Mouse (Mus musculus): ENCODE results near the gene P2ry2. TPM values are rescaled to one million over a fixed set of nuclear protein-coding genes. Genes with fewer than 3 reads are reported as not detected.

P2ry2 gene
- polyA plus RNA-seq, 1 experiment from 2014 or later, result 2.2 TPM

DNA sequence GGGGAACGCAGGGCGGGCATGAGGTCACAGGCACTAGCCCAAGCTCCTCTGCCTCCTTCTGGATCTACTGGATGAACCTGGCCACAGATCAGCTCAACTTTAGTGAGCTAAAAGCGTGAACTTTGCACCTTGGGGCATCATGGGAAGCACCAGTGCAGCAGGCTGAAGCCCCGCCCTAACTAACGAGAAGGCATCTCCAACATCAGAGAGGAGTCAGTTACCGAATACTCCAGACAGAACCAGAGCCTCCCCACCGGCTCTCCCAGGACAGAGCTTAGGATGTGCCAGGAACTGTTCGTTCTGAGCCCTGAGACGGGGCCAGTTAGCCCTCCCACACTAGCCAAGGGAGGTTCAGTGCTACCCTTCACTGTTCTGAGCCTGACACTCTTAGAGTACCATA is 44.8 kb downstream of the P2ry2 start:
- Histone ChIP-seq H3K36me3 (ENCODE audit: control insufficient read depth, insufficient read depth, low read length) (no peaks in the 10 kb centered on the region), H3K4me3 (ENCODE audit: low read depth, low read length) (no peak overlapping the region), H3K4me2 (no peak overlapping the region), H3K27me3 (replicated peaks; ENCODE audit: control insufficient read depth, insufficient read depth, low read length) (peaks cover 5% of the 10 kb centered on the region), H3K9me3 (ENCODE audit: control insufficient read depth, low read length) (no peaks in the 10 kb centered on the region), H3K9ac (ENCODE audit: low read depth, low read length) (no peak overlapping the region), H3K27ac (ENCODE audit: low read depth, low read length) (no peak overlapping the region), H3K4me1 (replicated peaks; ENCODE audit: control insufficient read depth, insufficient read depth, low read length) (no peaks in the 10 kb centered on the region)
- 74% methylated on average over 9 of the region's 9 CpGs for WGBS
- no peak for ATAC-seq (replicated peaks; ENCODE audit: low FRiP score)
- DNase-seq (ENCODE audit: low spot score), result no peak

DNA sequence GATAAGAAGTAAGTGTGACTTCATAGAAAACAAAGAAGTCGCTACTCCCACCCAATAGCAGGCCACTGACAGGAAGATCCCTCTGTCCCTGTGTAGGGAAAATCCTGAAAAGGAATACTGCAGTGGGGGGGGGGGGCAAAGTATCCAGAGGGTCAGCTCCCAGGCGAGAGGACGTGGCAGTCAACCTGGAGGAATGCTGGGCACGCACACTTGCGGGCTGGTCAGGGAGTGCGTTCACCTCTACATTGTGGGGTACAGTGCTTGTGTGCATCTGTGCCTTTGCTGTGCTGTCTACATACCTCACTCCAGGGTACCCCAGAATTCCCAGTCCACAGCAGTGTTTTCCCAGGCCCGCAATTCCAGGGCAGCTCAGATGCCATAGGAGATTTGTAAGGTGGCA is 46.7 kb downstream of the P2ry2 start:
- Histone ChIP-seq H3K4me1 (replicated peaks; ENCODE audit: control insufficient read depth, insufficient read depth, low read length) (no peaks in the 10 kb centered on the region), H3K9me3 (ENCODE audit: control insufficient read depth, low read length) (no peaks in the 10 kb centered on the region), H3K27ac (ENCODE audit: low read depth, low read length) (no peak overlapping the region), H3K36me3 (ENCODE audit: control insufficient read depth, insufficient read depth, low read length) (no peaks in the 10 kb centered on the region), H3K9ac (ENCODE audit: low read depth, low read length) (no peak overlapping the region), H3K4me3 (ENCODE audit: low read depth, low read length) (no peak overlapping the region), H3K4me2 (no peak overlapping the region), H3K27me3 (replicated peaks; ENCODE audit: control insufficient read depth, insufficient read depth, low read length) (no peaks in the 10 kb centered on the region; the same call in 1 of the 2 replicates)
- ATAC-seq (replicated peaks; ENCODE audit: low FRiP score), result no peak
- WGBS, result 81% methylated on average over 7 of the region's 7 CpGs
- no peak for DNase-seq (ENCODE audit: low spot score)

DNA sequence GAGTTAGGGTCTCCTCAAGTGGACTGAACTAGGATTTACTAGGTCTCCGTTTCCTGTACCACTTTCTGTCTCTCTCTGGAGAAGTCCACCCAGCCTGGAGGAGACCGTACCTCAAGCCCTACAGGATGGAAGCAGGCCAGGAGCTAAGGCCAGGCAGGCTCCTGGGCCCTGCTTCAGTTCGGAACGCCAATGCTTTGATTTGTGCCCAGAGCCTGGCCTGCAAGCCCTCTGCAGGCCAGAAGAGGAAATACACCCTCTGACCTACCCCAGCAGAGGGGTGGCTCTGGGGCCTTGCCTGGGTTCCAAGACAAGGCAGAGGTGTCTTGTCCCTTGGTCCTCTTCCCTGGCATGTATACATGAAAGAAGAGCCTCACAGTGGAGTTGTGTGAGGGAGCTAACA is 47.6 kb downstream of the P2ry2 start:
- Histone ChIP-seq H3K27me3 (replicated peaks; ENCODE audit: control insufficient read depth, insufficient read depth, low read length) (no peaks in the 10 kb centered on the region; the same call in 1 of the 2 replicates), H3K27ac (ENCODE audit: low read depth, low read length) (no peak overlapping the region), H3K9me3 (ENCODE audit: control insufficient read depth, low read length) (no peaks in the 10 kb centered on the region), H3K9ac (ENCODE audit: low read depth, low read length) (no peak overlapping the region), H3K4me2 (no peak overlapping the region), H3K4me1 (replicated peaks; ENCODE audit: control insufficient read depth, insufficient read depth, low read length) (no peaks in the 10 kb centered on the region), H3K36me3 (ENCODE audit: control insufficient read depth, insufficient read depth, low read length) (no peaks in the 10 kb centered on the region), H3K4me3 (ENCODE audit: low read depth, low read length) (no peak overlapping the region)
- 27% methylated on average over 4 of the region's 4 CpGs for WGBS
- DNase-seq (ENCODE audit: low spot score) (no peak), ATAC-seq (replicated peaks; ENCODE audit: low FRiP score) (no peak; the same call in 1 of the 2 replicates)

DNA sequence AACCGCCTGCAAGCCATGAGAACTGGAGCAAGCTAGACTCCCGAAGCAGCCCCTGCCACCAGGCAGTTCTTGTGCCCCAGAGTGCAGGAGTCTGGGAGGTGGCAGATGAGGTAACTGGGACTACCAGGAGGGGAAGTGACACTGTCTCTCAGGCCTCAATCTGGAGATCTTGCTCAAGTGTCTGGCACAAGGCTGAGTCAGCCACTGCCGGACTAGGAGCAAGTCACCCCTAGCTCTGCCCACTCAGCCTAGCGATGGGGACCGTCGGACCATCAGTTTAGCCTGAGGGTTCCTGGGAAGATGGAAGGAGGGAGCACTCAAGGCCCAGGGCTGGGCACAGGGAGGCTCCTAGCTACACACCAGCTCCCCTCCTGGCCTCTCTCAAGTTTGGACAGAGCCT is 48.4 kb downstream of the P2ry2 start:
- Histone ChIP-seq H3K27ac (ENCODE audit: low read depth, low read length) (no peak overlapping the region), H3K9me3 (ENCODE audit: control insufficient read depth, low read length) (no peaks in the 10 kb centered on the region), H3K27me3 (replicated peaks; ENCODE audit: control insufficient read depth, insufficient read depth, low read length) (no peaks in the 10 kb centered on the region; the same call in 1 of the 2 replicates), H3K4me3 (ENCODE audit: low read depth, low read length) (no peak overlapping the region), H3K4me2 (no peak overlapping the region), H3K36me3 (ENCODE audit: control insufficient read depth, insufficient read depth, low read length) (no peaks in the 10 kb centered on the region), H3K9ac (ENCODE audit: low read depth, low read length) (no peak overlapping the region), H3K4me1 (replicated peaks; ENCODE audit: control insufficient read depth, insufficient read depth, low read length) (no peaks in the 10 kb centered on the region)
- WGBS, result 65% methylated on average over 6 of the region's 6 CpGs
- DNase-seq (ENCODE audit: low spot score) (no peak), ATAC-seq (replicated peaks; ENCODE audit: low FRiP score) (no peak)

DNA sequence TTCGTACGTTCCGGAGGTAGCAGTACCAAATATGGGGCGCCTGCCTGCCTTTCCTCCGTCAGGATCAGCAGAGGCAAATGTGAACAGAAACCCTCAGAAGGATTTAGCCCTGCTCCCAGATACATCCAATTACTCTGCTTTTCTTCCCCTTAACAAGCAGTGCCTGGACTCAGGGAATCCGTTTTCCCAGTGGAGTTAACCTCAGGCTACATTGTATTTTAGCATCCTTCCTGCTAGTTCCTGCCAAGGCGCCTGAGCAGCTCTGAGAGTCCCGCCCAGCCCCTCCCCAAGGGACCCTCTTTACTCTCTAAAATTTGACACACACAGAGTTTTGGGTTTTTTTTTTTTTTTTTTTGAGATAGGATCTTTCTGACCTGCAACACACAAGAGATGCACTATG is 49.3 kb downstream of the P2ry2 start:
- H3K36me3 ChIP-seq (ENCODE audit: control insufficient read depth, insufficient read depth, low read length), result no peaks in the 10 kb centered on the region
- no peak overlapping the region for H3K4me2 ChIP-seq
- no peak overlapping the region for H3K9ac ChIP-seq (ENCODE audit: low read depth, low read length)
- H3K27me3 ChIP-seq (replicated peaks; ENCODE audit: control insufficient read depth, insufficient read depth, low read length), result no peaks in the 10 kb centered on the region
- H3K4me3 ChIP-seq (ENCODE audit: low read depth, low read length), result no peak overlapping the region
- H3K4me1 ChIP-seq (replicated peaks; ENCODE audit: control insufficient read depth, insufficient read depth, low read length), result no peaks in the 10 kb centered on the region
- H3K27ac ChIP-seq (ENCODE audit: low read depth, low read length), result no peak overlapping the region
- ATAC-seq (replicated peaks; ENCODE audit: low FRiP score) (no peak), DNase-seq (ENCODE audit: low spot score) (no peak)
- no peaks in the 10 kb centered on the region for H3K9me3 ChIP-seq (ENCODE audit: control insufficient read depth, low read length)
- 73% methylated on average over 8 of the region's 8 CpGs for WGBS

DNA sequence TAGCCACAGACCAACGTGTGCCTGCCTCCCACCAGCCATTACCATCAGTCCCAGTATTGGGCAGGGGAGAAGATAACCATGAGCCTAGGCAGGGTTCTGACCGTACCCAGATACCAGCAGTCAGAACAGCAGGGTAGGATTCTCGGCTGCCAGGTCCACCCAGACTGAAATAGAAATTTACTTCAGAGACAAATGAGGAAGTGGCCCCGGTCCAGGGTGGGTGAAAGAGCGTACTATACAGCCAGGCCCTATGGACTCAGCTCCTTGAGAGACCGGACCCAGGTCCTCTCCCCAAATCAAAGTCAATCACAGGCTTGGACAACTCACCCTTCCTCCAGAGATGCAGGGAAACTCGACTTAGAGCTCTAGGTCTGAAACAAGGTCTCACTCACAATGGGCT is 51.5 kb downstream of the P2ry2 start:
- no peak overlapping the region for H3K4me2 ChIP-seq
- ATAC-seq (replicated peaks; ENCODE audit: low FRiP score) (no peak), DNase-seq (ENCODE audit: low spot score) (no peak)
- H3K4me1 ChIP-seq (replicated peaks; ENCODE audit: control insufficient read depth, insufficient read depth, low read length), result peaks cover 5% of the 10 kb centered on the region; the same call in 1 of the 2 replicates
- no peaks in the 10 kb centered on the region for H3K27me3 ChIP-seq (replicated peaks; ENCODE audit: control insufficient read depth, insufficient read depth, low read length)
- no peak overlapping the region for H3K27ac ChIP-seq (ENCODE audit: low read depth, low read length)
- H3K4me3 ChIP-seq (ENCODE audit: low read depth, low read length), result no peak overlapping the region
- WGBS, result 50% methylated on average over 7 of the region's 7 CpGs
- H3K9me3 ChIP-seq (ENCODE audit: control insufficient read depth, low read length), result no peaks in the 10 kb centered on the region
- no peaks in the 10 kb centered on the region for H3K36me3 ChIP-seq (ENCODE audit: control insufficient read depth, insufficient read depth, low read length)
- no peak overlapping the region for H3K9ac ChIP-seq (ENCODE audit: low read depth, low read length)

DNA sequence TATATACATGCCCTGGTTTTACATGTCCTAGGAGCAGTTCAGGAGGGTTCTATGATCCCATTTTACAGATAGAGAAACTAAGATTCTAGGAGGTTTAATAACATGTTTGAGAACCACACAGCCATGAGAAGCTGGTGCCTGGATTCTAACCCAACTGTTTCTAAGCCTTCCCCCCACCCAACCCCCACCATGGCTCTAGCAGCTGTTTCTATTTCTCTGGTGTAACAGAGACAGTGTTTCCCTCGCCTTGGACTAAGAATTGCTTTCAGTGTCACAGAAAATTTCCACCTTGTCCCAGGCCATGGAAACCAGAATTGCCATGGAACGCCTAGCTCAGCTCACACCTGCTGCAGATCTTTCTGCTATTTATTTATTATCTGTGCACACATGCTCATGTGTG is 52.2 kb downstream of the P2ry2 start:
- no peaks in the 10 kb centered on the region for H3K27me3 ChIP-seq (replicated peaks; ENCODE audit: control insufficient read depth, insufficient read depth, low read length)
- WGBS, result 73% methylated on average over 2 of the region's 2 CpGs
- H3K9me3 ChIP-seq (ENCODE audit: control insufficient read depth, low read length), result no peaks in the 10 kb centered on the region
- no peak for ATAC-seq (replicated peaks; ENCODE audit: low FRiP score)
- no peak for DNase-seq (ENCODE audit: low spot score)
- peaks cover 5% of the 10 kb centered on the region; the same call in 1 of the 2 replicates for H3K4me1 ChIP-seq (replicated peaks; ENCODE audit: control insufficient read depth, insufficient read depth, low read length)
- no peak overlapping the region for H3K4me2 ChIP-seq
- no peak overlapping the region for H3K4me3 ChIP-seq (ENCODE audit: low read depth, low read length)
- no peak overlapping the region for H3K27ac ChIP-seq (ENCODE audit: low read depth, low read length)
- H3K9ac ChIP-seq (ENCODE audit: low read depth, low read length), result no peak overlapping the region
- no peaks in the 10 kb centered on the region for H3K36me3 ChIP-seq (ENCODE audit: control insufficient read depth, insufficient read depth, low read length)

DNA sequence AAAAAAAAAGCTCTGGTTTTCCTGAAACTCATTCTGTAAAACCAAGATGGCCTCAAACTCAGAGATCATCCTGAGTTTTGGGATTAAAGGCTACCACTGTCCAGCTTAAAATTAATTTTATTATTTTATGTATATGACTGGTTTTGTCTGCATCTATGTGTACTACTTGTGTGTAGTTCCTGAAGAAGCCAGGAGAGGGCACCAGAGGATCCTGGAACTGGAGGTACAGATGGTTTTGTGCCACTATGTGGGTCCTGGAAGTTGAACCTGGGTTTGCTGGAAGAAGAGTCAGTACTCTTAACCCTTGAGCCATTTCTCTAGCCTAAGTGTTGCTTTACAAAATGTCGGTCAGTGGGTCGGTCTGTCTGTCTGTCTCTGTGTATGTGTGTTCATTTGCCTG is 54.2 kb downstream of the P2ry2 start:
- ATAC-seq (replicated peaks; ENCODE audit: low FRiP score) (no peak), DNase-seq (ENCODE audit: low spot score) (no peak)
- whole genome bisulfite sequencing, result 87% methylated on average over 2 of the region's 2 CpGs
- no peak overlapping the region for H3K27ac ChIP-seq (ENCODE audit: low read depth, low read length)
- H3K9me3 ChIP-seq (ENCODE audit: control insufficient read depth, low read length), result no peaks in the 10 kb centered on the region
- H3K9ac ChIP-seq (ENCODE audit: low read depth, low read length), result no peak overlapping the region
- H3K36me3 ChIP-seq (ENCODE audit: control insufficient read depth, insufficient read depth, low read length), result no peaks in the 10 kb centered on the region
- H3K4me2 ChIP-seq, result no peak overlapping the region
- H3K4me1 ChIP-seq (replicated peaks; ENCODE audit: control insufficient read depth, insufficient read depth, low read length), result peaks cover 8% of the 10 kb centered on the region
- no peaks in the 10 kb centered on the region for H3K27me3 ChIP-seq (replicated peaks; ENCODE audit: control insufficient read depth, insufficient read depth, low read length)
- H3K4me3 ChIP-seq (ENCODE audit: low read depth, low read length), result no peak overlapping the region

DNA sequence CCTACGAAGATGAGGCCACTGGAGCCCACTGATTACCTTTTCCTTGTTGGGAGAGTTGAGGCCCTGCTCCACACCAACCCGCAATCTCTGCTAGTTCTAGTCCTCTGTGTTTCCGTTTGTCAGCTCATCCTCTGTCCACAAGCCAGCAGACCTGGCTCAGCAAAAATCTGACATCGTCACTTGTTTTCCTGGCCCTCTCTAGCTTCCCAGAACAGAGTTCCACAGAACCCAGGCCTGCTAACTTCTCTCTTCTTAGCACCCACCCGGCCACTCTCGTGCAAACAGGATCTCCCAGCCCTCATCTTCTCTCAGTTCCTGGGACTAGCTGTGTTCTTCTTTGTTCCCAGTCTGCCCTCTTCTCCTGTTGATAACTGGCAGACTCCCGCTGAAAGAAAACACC is 60.0 kb downstream of the P2ry2 start:
- 65% methylated on average over 7 of the region's 7 CpGs for WGBS
- DNase-seq (ENCODE audit: low spot score) (no peak), ATAC-seq (replicated peaks; ENCODE audit: low FRiP score) (no peak)
- H3K9me3 ChIP-seq (ENCODE audit: control insufficient read depth, low read length), result no peaks in the 10 kb centered on the region
- peaks cover 38% of the 10 kb centered on the region for H3K4me1 ChIP-seq (replicated peaks; ENCODE audit: control insufficient read depth, insufficient read depth, low read length)
- H3K27me3 ChIP-seq (replicated peaks; ENCODE audit: control insufficient read depth, insufficient read depth, low read length), result no peaks in the 10 kb centered on the region
- H3K9ac ChIP-seq (ENCODE audit: low read depth, low read length), result no peak overlapping the region
- H3K36me3 ChIP-seq (ENCODE audit: control insufficient read depth, insufficient read depth, low read length), result no peaks in the 10 kb centered on the region
- H3K4me3 ChIP-seq (ENCODE audit: low read depth, low read length), result no peak overlapping the region
- H3K27ac ChIP-seq (ENCODE audit: low read depth, low read length), result no peak overlapping the region
- H3K4me2 ChIP-seq, result no peak overlapping the region
